Mouse (Mus musculus) left cerebral cortex, adult 11 months (tissue): ENCODE measurements around the gene Cdh4.

ENCODE experiments used
- DNase-seq: peaks from one replicate; pipeline ENCODE4 v3.0.0; 2022; ENCODE audit warnings: low spot score

Gene Cdh4

GRCm38 (mm10) chr2:179681386-179681785 lies 239.2 kb downstream of the Cdh4 start:
- no peak for DNase-seq

- no peak for DNase-seq
These were observed 245.0 kb downstream of the Cdh4 start for GRCm38 (mm10) chr2:179687243-179687681.

DNA sequence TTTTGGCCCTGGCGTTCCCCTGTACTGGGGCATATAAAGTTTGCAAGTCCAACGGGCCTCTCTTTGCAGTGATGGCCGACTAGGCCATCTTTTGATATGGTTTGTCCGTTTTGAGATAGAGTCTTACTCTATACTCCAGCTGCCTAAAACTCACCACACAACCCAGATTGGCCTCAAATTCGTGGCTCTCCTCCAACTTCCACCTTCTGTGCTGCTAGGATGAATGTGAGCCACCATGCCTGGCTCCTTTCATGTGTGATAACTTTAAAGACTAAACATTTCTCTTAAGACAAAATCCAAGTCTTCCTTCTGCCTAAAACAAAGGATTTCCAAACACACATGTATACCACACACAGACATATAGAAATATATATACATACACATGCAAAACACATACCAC lies 246.7 kb downstream of the Cdh4 start:
- DNase-seq = peak; percentile 23

GRCm38 (mm10) chr2:179689761-179690160 lies 247.5 kb downstream of the Cdh4 start:
- no peak for DNase-seq

GRCm38 (mm10) chr2:179690571-179690970 lies 248.3 kb downstream of the Cdh4 start:
- no peak for DNase-seq

- no peak for DNase-seq
These were observed 252.7 kb downstream of the Cdh4 start for GRCm38 (mm10) chr2:179694936-179695335.

DNA sequence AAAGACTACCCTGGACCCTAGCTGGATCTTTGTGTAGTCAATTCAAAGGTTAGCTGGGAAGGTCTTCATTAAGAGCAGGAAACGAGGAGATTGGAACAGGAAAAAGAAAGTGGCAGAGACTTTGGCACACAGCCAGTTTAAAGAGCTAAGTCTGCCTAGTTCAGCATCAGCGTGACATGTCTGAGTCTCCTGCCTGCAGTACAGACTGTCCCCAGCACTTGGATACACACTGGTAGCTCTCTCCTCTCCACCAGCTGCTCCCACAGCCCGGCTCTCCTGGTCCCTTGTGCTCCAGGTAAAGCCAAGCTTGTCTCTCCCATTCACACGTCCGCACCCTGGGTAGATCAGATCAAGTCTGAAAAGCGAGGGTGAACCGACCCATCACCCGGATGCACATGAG lies 255.4 kb downstream of the Cdh4 start:
- DNase-seq = no peak

- DNase-seq = no peak
These were observed 256.2 kb downstream of the Cdh4 start for GRCm38 (mm10) chr2:179698196-179698985.

DNA sequence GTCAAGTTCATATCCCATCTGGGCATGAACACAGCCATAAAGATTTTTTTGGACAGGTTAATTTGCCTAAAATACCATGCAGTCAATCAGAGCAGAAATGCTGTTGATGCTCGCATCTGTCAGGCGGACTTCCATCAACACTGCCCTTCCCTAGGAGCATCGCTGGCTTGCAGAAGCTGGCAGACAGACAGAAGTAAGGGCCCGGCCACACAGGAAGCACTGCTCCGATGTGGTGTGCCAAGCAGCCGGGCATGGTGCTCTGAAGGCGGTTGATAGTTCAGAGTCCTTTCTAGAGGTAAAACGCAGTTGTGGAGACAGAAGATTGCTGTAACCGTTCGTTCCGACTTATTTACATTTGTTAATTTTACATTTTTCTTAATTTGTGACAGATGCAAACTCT lies 262.8 kb downstream of the Cdh4 start:
- no peak for DNase-seq

GRCm38 (mm10) chr2:179705461-179705860 lies 263.2 kb downstream of the Cdh4 start:
- DNase-seq = no peak

GRCm38 (mm10) chr2:179706616-179707015 lies 264.4 kb downstream of the Cdh4 start:
- DNase-seq = no peak

- DNase-seq = no peak
These were observed 266.9 kb downstream of the Cdh4 start for GRCm38 (mm10) chr2:179709111-179709510.

GRCm38 (mm10) chr2:179712690-179713089 lies 270.5 kb downstream of the Cdh4 start:
- no peak for DNase-seq

DNA sequence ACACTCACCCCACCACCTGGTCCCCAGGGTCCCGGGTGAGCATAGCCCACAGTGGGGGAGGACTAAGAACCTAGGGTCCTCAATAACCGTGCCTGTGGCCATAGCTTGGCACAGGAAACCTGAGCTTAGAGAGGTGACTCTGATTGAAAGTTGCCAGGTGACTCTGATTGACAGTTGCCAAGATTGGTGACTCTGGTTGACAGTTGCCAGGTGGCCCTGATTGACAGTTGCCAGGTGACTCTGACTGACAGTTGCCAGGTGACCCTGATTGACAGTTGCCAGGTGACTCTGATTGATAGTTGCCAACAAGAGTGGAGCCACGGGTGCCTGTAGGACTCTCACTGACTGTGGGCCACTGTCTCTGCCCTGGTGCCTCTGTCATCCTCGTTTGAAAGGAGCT lies 271.1 kb downstream of the Cdh4 start:
- no peak for DNase-seq

GRCm38 (mm10) chr2:179714145-179714544 lies 271.9 kb downstream of the Cdh4 start:
- no peak for DNase-seq

DNA sequence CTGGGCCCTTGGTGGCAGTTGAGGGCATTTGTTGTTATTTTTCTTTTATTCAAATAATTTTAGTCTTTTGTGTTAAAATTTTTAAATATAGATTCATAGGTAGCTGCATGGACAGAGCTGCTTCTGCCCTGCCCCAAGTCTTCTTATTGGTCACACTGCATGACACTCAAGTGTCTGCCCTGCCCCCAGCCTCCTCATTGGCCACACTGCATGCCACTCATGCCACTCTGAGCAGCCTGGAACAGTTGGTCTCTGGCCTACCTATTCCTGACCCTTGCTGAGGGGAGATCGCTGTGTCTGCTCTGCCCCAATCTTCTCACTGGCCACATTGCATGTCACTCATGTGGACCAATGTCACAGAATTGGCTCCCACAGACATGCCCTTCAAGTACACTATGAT lies 273.1 kb downstream of the Cdh4 start:
- DNase-seq = no peak

DNA sequence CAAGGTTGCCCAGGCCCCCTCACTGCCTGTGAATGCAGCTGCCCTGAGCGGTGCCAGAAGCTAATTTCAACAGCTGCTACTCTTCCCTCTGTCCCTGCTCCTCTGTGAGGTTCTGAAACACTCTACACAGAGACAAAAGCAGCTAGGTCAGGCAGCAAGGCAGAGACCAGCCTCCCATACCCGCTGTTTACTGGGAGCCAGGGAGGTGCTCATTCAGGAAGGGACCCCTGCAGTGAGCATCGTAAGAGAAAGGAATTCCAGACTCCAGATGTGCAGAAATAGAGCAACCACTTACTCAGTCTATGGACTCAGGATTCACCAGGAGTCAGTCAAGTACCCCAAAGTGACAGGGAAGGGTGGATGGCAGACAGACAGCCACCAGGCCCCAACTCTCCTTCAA lies 278.1 kb downstream of the Cdh4 start:
- DNase-seq = no peak

GRCm38 (mm10) chr2:179721534-179722516 lies 279.6 kb downstream of the Cdh4 start:
- DNase-seq = no peak

GRCm38 (mm10) chr2:179722776-179723386 lies 280.6 kb downstream of the Cdh4 start:
- DNase-seq = no peak

DNA sequence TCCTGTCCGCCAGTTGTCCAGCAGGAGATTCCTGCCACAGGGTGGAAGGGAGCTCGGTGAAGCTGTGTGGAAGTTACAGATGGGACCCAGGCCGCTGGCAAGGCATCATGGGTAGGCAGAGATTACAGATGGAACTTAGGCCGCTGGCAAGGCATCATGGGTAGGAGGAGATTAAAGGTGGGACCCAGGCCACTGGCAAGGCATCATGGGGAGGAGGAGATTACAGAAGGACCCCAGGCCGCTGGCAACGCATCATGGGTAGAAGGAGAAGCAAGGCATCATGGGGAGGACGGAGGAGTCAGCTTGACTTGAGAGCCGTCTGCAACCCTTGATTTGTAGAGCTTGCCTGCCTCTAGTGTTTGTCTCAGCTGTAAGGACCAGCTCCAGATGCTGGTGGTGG lies 281.2 kb downstream of the Cdh4 start:
- DNase-seq = no peak

DNA sequence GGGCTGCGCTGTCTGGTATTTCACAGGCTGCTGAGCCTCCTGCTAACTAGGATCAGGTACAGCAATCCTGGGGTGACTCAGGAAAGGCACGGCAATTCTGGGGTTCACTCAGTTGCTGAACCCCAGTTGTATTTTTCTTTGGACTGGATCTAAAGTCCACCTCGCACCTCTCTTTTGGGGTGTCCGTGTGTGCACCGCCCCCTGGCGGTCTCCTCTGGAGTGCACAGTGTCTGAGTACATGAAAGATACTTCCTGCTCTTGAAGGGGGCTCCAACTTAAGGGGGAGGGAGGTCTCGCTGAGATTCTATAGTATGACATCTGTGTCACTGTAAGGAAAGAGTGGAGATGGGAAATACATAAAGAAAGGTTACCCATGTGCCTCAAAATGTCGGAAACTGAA lies 286.8 kb downstream of the Cdh4 start:
- no peak for DNase-seq

- no peak for DNase-seq
These were observed 287.6 kb downstream of the Cdh4 start for GRCm38 (mm10) chr2:179729802-179730201.
